In the genomic region with DNA sequence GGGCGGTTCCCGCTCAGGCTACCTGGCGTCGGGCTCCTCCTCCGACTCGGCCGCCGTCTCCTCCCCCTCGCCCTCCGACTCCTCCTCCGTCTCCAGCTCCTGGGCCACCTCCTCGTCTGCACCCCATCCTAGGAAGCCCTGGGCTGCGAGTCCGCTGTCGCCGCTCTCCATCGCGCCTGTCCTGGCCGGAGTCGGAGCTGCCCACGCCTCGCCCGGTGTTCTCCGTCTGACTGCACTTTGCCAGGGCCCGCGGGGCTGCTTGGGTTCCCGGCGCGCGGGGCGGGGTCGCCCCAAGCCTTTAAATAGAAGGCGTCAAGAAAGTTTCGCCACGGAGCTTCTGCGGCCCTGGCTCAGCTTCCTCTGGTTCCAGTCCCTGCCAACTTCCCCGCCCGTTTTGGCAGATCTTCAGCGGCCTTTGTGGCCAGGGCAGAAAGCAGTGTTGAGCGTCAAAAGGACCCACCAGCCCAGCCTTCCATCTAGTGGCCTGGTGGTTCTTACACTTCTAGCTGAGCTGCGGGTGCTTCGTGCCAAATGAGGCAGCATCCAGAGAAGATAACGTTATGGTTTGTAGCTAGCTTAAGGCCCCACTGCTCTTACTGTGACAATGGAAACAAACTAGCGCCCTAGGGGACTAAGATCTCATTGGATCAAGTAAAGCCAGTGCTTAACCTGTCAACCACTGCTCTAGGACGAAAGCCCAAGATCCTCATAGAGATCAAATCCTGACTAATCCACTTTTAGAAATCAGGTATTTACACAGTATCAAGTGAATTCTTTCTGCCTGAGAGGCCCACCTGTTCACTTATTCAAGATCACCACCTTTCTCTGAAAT, we compare ENCODE assay signal across 8 mouse cellular contexts. TPM values are rescaled to one million over a fixed set of nuclear protein-coding genes. Genes with fewer than 3 reads are reported as not detected.
DNase-seq lines count a peak whose midpoint lies in the region; ATAC-seq and TF ChIP-seq lines count a peak whose summit lies in the region.

A gene (minus strand): TSS at position 389 of the 832 bp plus-strand sequence.

- DNase-seq in adrenal gland, postnatal 25 days: peak; percentile 89
- DNase-seq in left cerebral cortex, postnatal 25 days (ENCODE audit: low spot score in 2 of 2): peak; percentile 72 to 85
- DNase-seq in mesoderm, embryonic 11.5 days (ENCODE audit: low read depth, low spot score): peak; percentile 50
- DNase-seq in right cerebral cortex, postnatal 25 days: peak; percentile 79
- peak; percentile 88 for DNase-seq in yolk sac, embryonic 10.5 days (ENCODE audit: low spot score)

- 1% methylated on average over 44 of the region's 45 CpGs for WGBS in embryonic facial prominence, embryonic 13.5 days
- WGBS in intestine, postnatal 0 days: 2% methylated on average over 45 of the region's 45 CpGs

- H3K27me3 ChIP-seq in embryonic facial prominence, embryonic 13.5 days: no peaks in the 10 kb centered on the region
- no peaks in the 10 kb centered on the region for H3K27me3 ChIP-seq in intestine, postnatal 0 days (replicated peaks; ENCODE audit: control insufficient read depth, insufficient read depth, low read length)

- H3K9me3 ChIP-seq in embryonic facial prominence, embryonic 13.5 days: no peaks in the 10 kb centered on the region
- H3K9me3 ChIP-seq in intestine, postnatal 0 days (ENCODE audit: control insufficient read depth): no peaks in the 10 kb centered on the region

- peak within 1 kb of the TSS; percentile 54 for H3K4me3 ChIP-seq in embryonic facial prominence, embryonic 13.5 days
- peak within 1 kb of the TSS; percentile 47 for H3K4me3 ChIP-seq in intestine, postnatal 0 days (ENCODE audit: low read depth, low read length)

- peaks cover 8% of the 10 kb centered on the region; the same call in 1 of the 2 replicates for H3K36me3 ChIP-seq in embryonic facial prominence, embryonic 13.5 days
- peaks cover 8% of the 10 kb centered on the region for H3K36me3 ChIP-seq in intestine, postnatal 0 days (ENCODE audit: control insufficient read depth, insufficient read depth)

- peak within 1 kb of the TSS; percentile 93 for H3K4me2 ChIP-seq in embryonic facial prominence, embryonic 13.5 days
- H3K4me2 ChIP-seq in intestine, postnatal 0 days (replicated peaks; ENCODE audit: low read depth): peak within 1 kb of the TSS; percentile 79

- peak; percentile 59 for TF ChIP-seq CTCF in intestine, postnatal 0 days (IDR thresholded peaks at IDR 0.05; ENCODE audit: low read depth)

- intact Hi-C loops in left cerebral cortex, postnatal 25 days (cut with DNase I): loop anchor here (1.0 to 5.0 kb wide), 2 partner anchors 142 to 159 kb away; no protein-coding TSS in a partner anchor

- H3K9ac ChIP-seq in embryonic facial prominence, embryonic 13.5 days: peak within 1 kb of the TSS; percentile 76
- peak within 1 kb of the TSS; percentile 45 for H3K9ac ChIP-seq in intestine, postnatal 0 days (ENCODE audit: low read depth, low read length)

- H3K27ac ChIP-seq in embryonic facial prominence, embryonic 13.5 days: peak within 1 kb of the TSS; percentile 78
- H3K27ac ChIP-seq in intestine, postnatal 0 days (ENCODE audit: low read depth, low read length): peak within 1 kb of the TSS; percentile 30

- peak; percentile 92 for ATAC-seq in embryonic facial prominence, embryonic 13.5 days (ENCODE audit: insufficient number of reproducible peaks, insufficient read depth, low FRiP score, low TSS enrichment, low read depth)
- peak; percentile 88 for ATAC-seq in granulocyte monocyte progenitor cell, adult 5-6 weeks (replicated peaks; ENCODE audit: poor library complexity, severe bottlenecking)
- peak; percentile 95 for ATAC-seq in intestine, postnatal 0 days

- H3K4me1 ChIP-seq in embryonic facial prominence, embryonic 13.5 days: peaks cover 24% of the 10 kb centered on the region
- no peaks in the 10 kb centered on the region for H3K4me1 ChIP-seq in intestine, postnatal 0 days (replicated peaks; ENCODE audit: control insufficient read depth, insufficient read depth, low read length)

RNA-seq across cellular contexts. Expression of the gene that starts here (rescaled TPM):
- total RNA-seq in adrenal gland, postnatal 25 days (2021): 0.52 TPM in 2 replicates
- 0.30 and 0.45 TPM in 2 replicates for polyA plus RNA-seq in embryonic facial prominence, embryonic 13.5 days (2015; fragmentation: Nextera tagmentation; extraction: Ambion mirVana)
- not detected in 2 replicates for total RNA-seq in granulocyte monocyte progenitor cell, adult 5-6 weeks (2014; fragmentation: Nextera tagmentation)
- 0.04 TPM in 1 of 2 replicates, not detected in the other for total RNA-seq in granulocyte monocyte progenitor cell, adult 5-6 weeks (2017)
- polyA plus RNA-seq in intestine, postnatal 0 days (2015; fragmentation: Nextera tagmentation; extraction: Ambion mirVana): 0.04 and 0.08 TPM in 2 replicates
- 1 to 10 TPM; 4.4 to 4.7 TPM for total RNA-seq in left cerebral cortex, postnatal 25 days (2021)

Comparison
In these comparisons a context has a peak if more than half of its experiments do, and no peak if none do; other contexts are left out.
1. Peak in every context shown above with its lines: DNase-seq, ATAC-seq, H3K4me3 ChIP-seq and H3K27ac ChIP-seq.
2. Peak in DNase-seq in adrenal gland, postnatal 25 days; RNA of the gene not detected or under 1 TPM.
3. Peak in ATAC-seq, H3K4me3 ChIP-seq, H3K27ac ChIP-seq, H3K9ac ChIP-seq and H3K4me2 ChIP-seq in embryonic facial prominence, embryonic 13.5 days; RNA of the gene not detected or under 1 TPM.
4. Peak in ATAC-seq in granulocyte monocyte progenitor cell, adult 5-6 weeks; RNA of the gene not detected or under 1 TPM.
5. Peak in ATAC-seq, H3K4me3 ChIP-seq, H3K27ac ChIP-seq, H3K9ac ChIP-seq and H3K4me2 ChIP-seq in intestine, postnatal 0 days; RNA of the gene not detected or under 1 TPM.